Mouse (Mus musculus) left cerebral cortex, postnatal 4 days (tissue): ENCODE results near the gene Cacna2d4. TPM values are rescaled to one million over a fixed set of nuclear protein-coding genes. Genes with fewer than 3 reads are reported as not detected.
"Not testable (repeated sequence)": the region's sequence is repeated elsewhere in the genome, so short reads cannot be mapped to it uniquely, and the experiment has no call there.

Experiments used
- DNase-seq: peaks from one replicate; pipeline ENCODE4 v3.0.0-alpha.2; 2022
- intact Hi-C: fragments of 180-260 bp; cut with DNase I; formaldehyde crosslinking; loops from one replicate; pipeline ENCODE4 v1.15.1; 2025
- total RNA-seq, 2 experiments: library from RNA; stranded (reverse); gene quantifications; 2 replicates each; pipeline ENCODE4 v1.2.3; 2021

Cacna2d4 gene
- total RNA-seq: under 1 TPM; 0.34 to 0.36 TPM

- no peak for DNase-seq
- intact Hi-C loops: no loop called here
Measured at GRCm38 (mm10) chr6:119236241-119236640, at the start of gene Cacna2d4. Cacna2d4 (plus strand) TSS chr6:119236526.

GRCm38 (mm10) chr6:119186658-119187057 lies 49.7 kb upstream of the Cacna2d4 start:
- intact Hi-C loops: no loop called here
- peak; percentile 39 for DNase-seq

- intact Hi-C loops: no loop called here
Measured at GRCm38 (mm10) chr6:119187631-119188030, 48.7 kb upstream of the Cacna2d4 start.

GRCm38 (mm10) chr6:119191478-119191877 lies 44.8 kb upstream of the Cacna2d4 start:
- DNase-seq: no peak
- intact Hi-C loops: loop anchor here (10.0 kb wide), 1 partner anchor 547 kb away; no protein-coding TSS in a partner anchor

More at GRCm38 (mm10) chr6:119187631-119188030, 48.7 kb upstream of the Cacna2d4 start:
- peak; percentile 10 for DNase-seq

GRCm38 (mm10) chr6:119193571-119194154 lies 42.7 kb upstream of the Cacna2d4 start:
- intact Hi-C loops: loop anchor here (10.0 kb wide), 1 partner anchor 549 kb away; no protein-coding TSS in a partner anchor
- DNase-seq: no peak

- intact Hi-C loops: loop anchor here (10.0 kb wide), 1 partner anchor 549 kb away; no protein-coding TSS in a partner anchor
Measured at GRCm38 (mm10) chr6:119194161-119194560, 42.2 kb upstream of the Cacna2d4 start.

GRCm38 (mm10) chr6:119194601-119195000 lies 41.7 kb upstream of the Cacna2d4 start:
- no peak for DNase-seq
- intact Hi-C loops: loop anchor here (10.0 kb wide), 1 partner anchor 550 kb away; no protein-coding TSS in a partner anchor

More at GRCm38 (mm10) chr6:119194161-119194560, 42.2 kb upstream of the Cacna2d4 start:
- DNase-seq: no peak

GRCm38 (mm10) chr6:119196382-119197305 lies 39.7 kb upstream of the Cacna2d4 start, which contains the start of gene Cacna1c:
Cacna1c (minus strand) TSS chr6:119196418.
- peak; percentile 63 for DNase-seq
- intact Hi-C loops: loop anchor here (10.0 kb wide), 1 partner anchor 552 kb away; no protein-coding TSS in a partner anchor

GRCm38 (mm10) chr6:119198534-119199273 lies 37.6 kb upstream of the Cacna2d4 start:
- peak; percentile 34 for DNase-seq
- intact Hi-C loops: loop anchor here (10.0 kb wide), 1 partner anchor 554 kb away; no protein-coding TSS in a partner anchor

GRCm38 (mm10) chr6:119199274-119199879 lies 36.9 kb upstream of the Cacna2d4 start:
- DNase-seq: no peak
- intact Hi-C loops: loop anchor here (10.0 kb wide), 1 partner anchor 555 kb away; no protein-coding TSS in a partner anchor

- intact Hi-C loops: no loop called here
- DNase-seq: no peak
Measured at GRCm38 (mm10) chr6:119200362-119200761, 36.0 kb upstream of the Cacna2d4 start.

GRCm38 (mm10) chr6:119201575-119201974 lies 34.8 kb upstream of the Cacna2d4 start:
- no peak for DNase-seq
- intact Hi-C loops: no loop called here

- no peak for DNase-seq
- intact Hi-C loops: no loop called here
Measured at GRCm38 (mm10) chr6:119204286-119204685, 32.0 kb upstream of the Cacna2d4 start.

- intact Hi-C loops: no loop called here
Measured at GRCm38 (mm10) chr6:119204915-119205314, 31.4 kb upstream of the Cacna2d4 start.

GRCm38 (mm10) chr6:119206006-119206405 lies 30.3 kb upstream of the Cacna2d4 start:
- intact Hi-C loops, DNase-seq: not testable (repeated sequence)

More at GRCm38 (mm10) chr6:119204915-119205314, 31.4 kb upstream of the Cacna2d4 start:
- no peak for DNase-seq

GRCm38 (mm10) chr6:119213375-119213774 lies 23.0 kb upstream of the Cacna2d4 start:
- intact Hi-C loops: no loop called here
- DNase-seq: no peak

- DNase-seq: no peak
- intact Hi-C loops: no loop called here
Measured at GRCm38 (mm10) chr6:119214190-119214589, 22.1 kb upstream of the Cacna2d4 start.

- intact Hi-C loops: no loop called here
- DNase-seq: no peak
Measured at GRCm38 (mm10) chr6:119215040-119215613, 21.2 kb upstream of the Cacna2d4 start.

- intact Hi-C loops: no loop called here
- no peak for DNase-seq
Measured at GRCm38 (mm10) chr6:119217661-119218060, 18.7 kb upstream of the Cacna2d4 start.

- intact Hi-C loops: no loop called here
Measured at GRCm38 (mm10) chr6:119218591-119218990, 17.7 kb upstream of the Cacna2d4 start.

More at GRCm38 (mm10) chr6:119218591-119218990, 17.7 kb upstream of the Cacna2d4 start:
- no peak for DNase-seq
